Mouse (Mus musculus) thymus, adult 2 months (tissue): ENCODE data around the gene Fgf15.

Source experiments
- CTCF ChIP-seq: fragments of 200-500 bp; IDR thresholded peaks from 2 replicates; pipeline ENCODE4 v1.5.1; 2012; ENCODE audit warnings: mild to moderate bottlenecking, control low read depth, low read length, moderate library complexity, borderline replicate concordance; ENCODE audit not compliant: control insufficient read depth, poor library complexity, insufficient read depth; ENCODE audit errors: extremely low read depth
- POLR2A ChIP-seq: fragments of 200-500 bp; IDR thresholded peaks from 2 replicates; pipeline ENCODE4 v1.6.1; 2012; ENCODE audit warnings: mild to moderate bottlenecking, low read length, control low read depth, moderate library complexity; ENCODE audit not compliant: control insufficient read depth, poor library complexity, insufficient read depth; ENCODE audit errors: extremely low read depth

GRCm38 (mm10) chr7:144912897-144913296 is 16.6 kb downstream of the Fgf15 start:
- TF ChIP-seq CTCF (no peak), POLR2A (no peak)
